Mouse (Mus musculus) intestine, embryonic 16.5 days (tissue): Measurements from ENCODE around the gene Sirt7. TPM values are rescaled to one million over a fixed set of nuclear protein-coding genes. Genes with fewer than 3 reads are reported as not detected.

ENCODE experiments used
- ATAC-seq: fragments of 200-750 bp; cut with Nextera tagmentation; 2 replicates; pipeline ENCODE4 v1.8.0; 2017; ENCODE audit warnings: moderate TSS enrichment, moderate library complexity
- H3K27ac ChIP-seq: fragments of 300-500 bp; sonication (generic); 2 replicates; pipeline ENCODE4 v1.5.1; 2014; ENCODE audit warnings: mild to moderate bottlenecking, low read length
- H3K27me3 ChIP-seq: fragments of 300-500 bp; sonication (generic); replicated peaks from 2 replicates; pipeline ENCODE4 v1.6.1; 2014; ENCODE audit warnings: low read length, control low read depth, mixed read lengths; ENCODE audit not compliant: control insufficient read depth, insufficient read depth
- H3K36me3 ChIP-seq: fragments of 300-500 bp; sonication (generic); 2 replicates; pipeline ENCODE4 v1.6.1; 2014; ENCODE audit warnings: low read length, control low read depth; ENCODE audit not compliant: control insufficient read depth, insufficient read depth
- H3K4me1 ChIP-seq: fragments of 300-500 bp; sonication (generic); 2 replicates; pipeline ENCODE4 v1.6.1; 2014; ENCODE audit warnings: low read length, control low read depth, mixed read lengths; ENCODE audit not compliant: control insufficient read depth, insufficient read depth
- H3K4me2 ChIP-seq: fragments of 300-500 bp; sonication (generic); 2 replicates; pipeline ENCODE4 v1.6.1; 2014; ENCODE audit warnings: low read depth, low read length, control low read depth
- H3K4me3 ChIP-seq: fragments of 300-500 bp; sonication (generic); 2 replicates; pipeline ENCODE4 v1.5.1; 2014; ENCODE audit warnings: mild to moderate bottlenecking, low read length
- H3K9ac ChIP-seq: fragments of 300-500 bp; sonication (generic); 2 replicates; pipeline ENCODE4 v1.6.1; 2014; ENCODE audit warnings: low read depth, low read length
- H3K9me3 ChIP-seq: fragments of 300-500 bp; sonication (generic); 2 replicates; pipeline ENCODE4 v1.6.1; 2016; ENCODE audit warnings: low read length, control low read depth; ENCODE audit not compliant: control insufficient read depth
- WGBS: fragments of 180-500 bp; shearing (Covaris S2); extraction: QIAGEN DNeasy Blood & Tissue Kit; methylation state at CpG from one replicate; pipeline ENCODE4 v1.1.7; 2014; 5-methylcytosine and 5-hydroxymethylcytosine counted together
- polyA plus RNA-seq: library from polyadenylated mRNA; unstranded; fragments of >200 nt; fragmentation: Nextera tagmentation; extraction: Ambion mirVana; gene quantifications from 2 replicates; pipeline ENCODE4 v1.2.1, GENCODE M21; 2015

The Sirt7 gene
- polyA plus RNA-seq, 1 experiment from 2014 or later: 47.7 TPM

DNA sequence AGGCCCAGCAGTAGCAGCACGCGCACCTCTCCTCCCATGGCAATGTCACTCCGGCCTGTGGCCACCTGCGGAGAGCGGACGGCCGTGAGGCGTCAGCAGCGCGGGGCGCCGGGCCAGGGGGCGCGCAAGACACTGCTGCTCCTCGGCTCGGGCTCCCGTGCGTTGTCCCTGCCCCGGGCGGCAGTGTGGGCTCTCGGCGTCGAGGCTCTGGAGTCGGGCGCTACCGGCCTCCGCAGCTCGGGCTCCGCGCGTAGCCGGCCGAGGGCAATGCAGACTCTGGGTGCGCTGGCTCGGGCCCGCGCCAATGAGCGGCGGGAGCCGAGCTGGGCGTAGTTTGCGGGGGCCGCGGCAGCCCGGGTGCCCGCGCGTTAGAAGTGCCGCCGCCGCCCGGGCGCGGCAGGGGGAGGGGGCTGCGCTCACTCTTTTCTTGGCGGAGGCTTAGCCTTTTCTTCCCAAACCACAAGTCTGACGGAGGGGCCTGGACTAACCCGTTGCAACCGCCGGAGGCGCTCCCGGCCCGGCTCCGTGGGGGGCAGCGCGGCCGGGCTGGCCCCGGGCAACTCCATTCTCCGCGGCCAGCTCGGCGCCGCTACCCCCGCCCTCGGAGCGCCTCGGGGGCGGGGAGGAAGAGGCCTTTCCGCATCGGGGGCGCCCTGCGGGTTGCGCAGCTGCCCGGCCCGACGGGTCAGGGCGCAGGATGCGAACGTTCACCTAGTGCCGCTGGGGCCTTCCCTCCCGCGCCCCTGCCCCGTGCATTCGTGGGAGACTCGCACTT, 35.4 kb upstream of the Sirt7 start:
- Histone ChIP-seq H3K4me2 (peak overlapping the region; percentile 87), H3K27ac (no peak overlapping the region), H3K4me1 (peaks cover 23% of the 10 kb centered on the region), H3K36me3 (no peaks in the 10 kb centered on the region), H3K9me3 (no peaks in the 10 kb centered on the region), H3K27me3 (peaks cover 78% of the 10 kb centered on the region), H3K4me3 (peak overlapping the region; percentile 49), H3K9ac (peak overlapping the region; percentile 48)
- peak; percentile 56; the same call in 1 of the 2 replicates for ATAC-seq
- WGBS: under 1% methylated on average over 81 of the region's 95 CpGs

DNA sequence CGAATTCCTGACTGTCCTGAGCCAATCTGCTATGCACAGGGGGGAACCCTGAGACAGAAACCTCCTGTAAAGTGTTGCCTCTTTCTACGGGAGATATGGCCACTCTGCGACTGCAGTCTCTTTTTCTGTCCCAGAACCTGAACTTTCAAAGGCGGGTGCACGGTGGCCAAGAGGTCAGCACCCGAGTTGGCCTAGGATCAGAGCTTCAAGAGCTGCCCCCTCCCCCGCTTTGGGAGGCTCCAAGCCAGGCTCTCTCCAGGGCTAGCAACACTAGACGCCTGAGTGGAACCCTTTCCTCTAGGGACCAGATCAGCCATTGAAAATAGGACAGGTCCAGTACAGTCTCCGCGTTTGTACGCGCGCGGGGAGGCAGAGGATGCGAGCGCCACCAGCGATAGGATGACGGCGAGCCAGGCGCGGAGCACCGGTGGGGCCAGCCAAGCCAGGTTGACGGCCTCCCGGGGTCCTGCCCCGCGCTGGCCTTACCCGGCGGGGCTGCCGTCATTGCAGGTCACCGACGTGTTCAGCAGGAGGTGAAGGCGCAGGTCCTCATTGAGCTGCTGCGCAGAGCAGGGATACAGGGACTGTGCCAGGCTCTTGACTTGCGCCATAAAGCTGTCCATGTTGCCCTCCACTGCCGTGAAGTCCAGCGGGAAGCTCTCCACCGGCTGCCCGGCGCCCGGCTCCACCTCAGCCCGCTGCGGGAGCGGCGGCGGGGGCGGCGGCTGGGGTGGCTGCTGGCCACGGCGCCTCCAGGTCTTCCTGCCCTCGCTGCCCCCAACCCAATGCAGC, 34.7 kb upstream of the Sirt7 start:
- 2% methylated on average over 39 of the region's 50 CpGs for WGBS
- Histone ChIP-seq H3K27me3 (peaks cover 75% of the 10 kb centered on the region), H3K4me2 (peak overlapping the region; percentile 87), H3K36me3 (no peaks in the 10 kb centered on the region), H3K27ac (no peak overlapping the region), H3K4me1 (peaks cover 23% of the 10 kb centered on the region), H3K4me3 (peak overlapping the region; percentile 49), H3K9ac (peak overlapping the region; percentile 48), H3K9me3 (no peaks in the 10 kb centered on the region)
- ATAC-seq: 0 out of 2 replicates have a peak, but pooled peaks have one; percentile 19

DNA sequence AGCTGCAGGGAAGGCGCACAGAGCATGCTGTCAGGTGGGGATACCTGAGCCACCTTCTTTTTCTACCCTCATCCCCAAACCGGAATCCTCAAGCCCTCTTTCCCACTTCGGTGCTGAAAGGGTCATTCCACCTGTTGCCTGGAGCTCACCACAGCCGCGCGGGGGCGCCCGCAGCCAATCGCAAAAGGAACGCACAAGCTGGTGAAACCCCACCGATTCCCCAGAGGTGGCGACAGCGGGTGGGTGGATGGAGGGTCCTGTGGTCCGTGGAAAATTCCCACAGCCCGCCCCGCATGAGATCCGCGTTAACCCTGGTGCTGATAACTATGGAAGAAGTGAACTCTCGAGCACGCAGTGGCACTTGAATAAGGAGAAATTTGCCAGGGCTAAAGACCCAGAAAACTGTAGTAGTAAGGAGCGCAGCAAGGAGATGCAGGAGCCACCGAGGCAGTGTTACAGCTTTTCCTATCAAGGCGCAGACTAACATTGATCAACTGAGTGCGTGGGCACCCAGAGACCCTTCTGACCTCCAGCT, 33.9 kb upstream of the Sirt7 start:
- ATAC-seq: no peak
- H3K4me3 ChIP-seq: no peak overlapping the region
- no peaks in the 10 kb centered on the region for H3K9me3 ChIP-seq
- 0 out of 2 replicates have a peak overlapping the region, but pooled peaks have one; percentile 33 for H3K4me2 ChIP-seq
- no peaks in the 10 kb centered on the region for H3K36me3 ChIP-seq
- peaks cover 23% of the 10 kb centered on the region for H3K4me1 ChIP-seq
- H3K27ac ChIP-seq: no peak overlapping the region
- H3K27me3 ChIP-seq: peaks cover 73% of the 10 kb centered on the region
- 2% methylated on average over 24 of the region's 24 CpGs for WGBS
- no peak overlapping the region for H3K9ac ChIP-seq

DNA sequence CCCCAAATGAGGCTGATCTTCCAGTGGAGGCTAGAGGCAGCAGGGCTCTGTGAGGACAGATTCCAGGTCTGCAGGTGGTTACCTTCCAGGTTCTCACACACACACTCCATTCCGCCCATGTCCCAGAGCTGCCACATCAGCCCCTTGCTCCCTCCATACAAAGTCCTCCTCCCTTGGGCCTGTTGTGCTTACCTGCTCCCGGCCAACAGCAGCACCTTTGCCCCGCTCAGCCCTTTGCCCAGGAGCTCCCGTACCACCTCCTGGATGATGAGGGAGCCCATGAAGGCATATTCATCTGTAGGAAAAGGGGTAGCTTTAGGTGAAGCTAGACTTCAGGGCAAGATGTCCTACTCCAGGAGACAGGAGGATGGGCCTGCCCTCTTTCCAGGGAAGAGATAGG, 32.3 kb upstream of the Sirt7 start:
- Histone ChIP-seq H3K4me1 (peaks cover 23% of the 10 kb centered on the region), H3K27ac (no peak overlapping the region), H3K9ac (no peak overlapping the region), H3K36me3 (no peaks in the 10 kb centered on the region), H3K9me3 (no peaks in the 10 kb centered on the region), H3K4me3 (no peak overlapping the region), H3K27me3 (peaks cover 59% of the 10 kb centered on the region), H3K4me2 (no peak overlapping the region)
- 80% methylated on average over 4 of the region's 4 CpGs for WGBS
- no peak for ATAC-seq

DNA sequence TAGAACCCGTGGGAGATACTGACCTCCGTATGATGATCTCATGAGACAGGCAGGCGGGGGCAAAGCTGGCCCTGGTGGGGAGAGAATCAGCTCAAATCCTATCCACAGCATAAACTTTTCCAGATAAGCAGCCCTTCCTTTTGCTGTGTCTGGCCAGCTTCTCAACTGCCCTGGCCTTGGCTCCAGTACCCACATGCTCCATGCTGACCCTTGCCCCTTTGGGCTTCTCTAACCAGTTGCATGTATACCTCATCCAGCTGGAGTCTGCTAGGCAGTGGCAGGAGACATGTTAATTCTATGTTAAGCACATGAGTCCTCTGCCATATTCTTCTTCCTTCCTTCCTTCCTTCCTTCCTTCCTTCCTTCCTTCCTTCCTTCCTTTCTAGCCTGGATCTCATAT, 29.7 kb upstream of the Sirt7 start:
- Histone ChIP-seq H3K4me1 (peaks cover 8% of the 10 kb centered on the region), H3K4me2 (no peak overlapping the region), H3K9ac (no peak overlapping the region), H3K27ac (no peak overlapping the region), H3K4me3 (no peak overlapping the region), H3K9me3 (no peaks in the 10 kb centered on the region), H3K36me3 (no peaks in the 10 kb centered on the region), H3K27me3 (peaks cover 33% of the 10 kb centered on the region)
- 76% methylated on average over 3 of the region's 3 CpGs for WGBS
- no peak for ATAC-seq

DNA sequence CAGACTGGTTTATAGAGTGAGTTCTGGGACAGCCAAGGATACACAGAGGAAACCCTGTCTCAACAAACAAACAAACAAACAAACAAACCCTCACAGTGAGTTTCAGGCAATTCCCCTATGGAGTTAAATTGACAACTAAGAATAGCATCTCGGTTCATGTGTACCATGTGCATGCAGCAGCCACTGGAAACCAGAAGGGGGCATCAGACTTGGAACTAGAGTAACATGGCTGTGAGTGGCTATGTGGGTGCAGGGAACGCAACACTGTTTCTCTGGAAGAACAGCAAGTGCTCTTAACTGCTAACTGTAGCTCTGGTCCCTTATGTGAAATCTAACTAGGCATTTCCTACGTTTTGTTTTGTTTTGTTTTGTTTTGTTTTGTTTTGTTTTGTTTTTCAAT, 26.8 kb upstream of the Sirt7 start:
- peaks cover 14% of the 10 kb centered on the region for H3K27me3 ChIP-seq
- no peak overlapping the region for H3K27ac ChIP-seq
- WGBS: 64% methylated on average over 3 of the region's 3 CpGs
- no peak overlapping the region for H3K4me3 ChIP-seq
- H3K36me3 ChIP-seq: no peaks in the 10 kb centered on the region
- H3K9me3 ChIP-seq: no peaks in the 10 kb centered on the region
- H3K4me2 ChIP-seq: no peak overlapping the region
- no peak for ATAC-seq
- no peak overlapping the region for H3K9ac ChIP-seq
- peaks cover 6% of the 10 kb centered on the region; the same call in 1 of the 2 replicates for H3K4me1 ChIP-seq

DNA sequence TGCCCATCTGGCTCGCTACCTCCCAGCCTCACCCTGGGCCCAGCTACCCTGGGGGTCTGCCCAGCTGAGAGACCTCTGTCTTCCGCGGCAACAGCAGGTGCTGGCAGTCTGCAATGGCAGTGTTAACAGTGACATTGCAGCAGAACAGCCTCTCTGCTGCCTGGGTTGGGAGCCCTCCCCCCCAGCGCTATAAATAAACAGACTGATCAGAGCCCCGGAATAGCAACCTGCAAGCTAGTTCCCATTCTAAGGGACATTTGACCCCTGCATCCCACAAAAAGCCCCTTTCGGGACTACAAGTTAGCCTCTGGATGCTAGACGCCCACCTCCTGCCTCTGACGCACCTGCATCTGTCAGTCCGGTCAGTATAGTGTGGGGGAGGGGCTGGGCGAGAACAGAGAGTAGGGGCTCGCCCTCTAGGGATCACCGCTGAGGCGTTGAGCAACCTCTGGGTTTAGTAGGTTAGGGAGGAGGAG, 23.0 kb upstream of the Sirt7 start, which contains the start of gene Myadml2:
Gene Myadml2, minus strand, starts transcription at position 158 of the 476 bp plus-strand sequence.
- H3K4me3 ChIP-seq: peak within 1 kb of the TSS; percentile 26
- 6% methylated on average over 13 of the region's 13 CpGs for WGBS
- no peaks in the 10 kb centered on the region for H3K36me3 ChIP-seq
- H3K9ac ChIP-seq: peak within 1 kb of the TSS; percentile 48
- H3K9me3 ChIP-seq: no peaks in the 10 kb centered on the region
- no peak for ATAC-seq
- H3K27ac ChIP-seq: no peak within 1 kb of the TSS
- H3K4me2 ChIP-seq: peak within 1 kb of the TSS; percentile 48
- peaks cover 7% of the 10 kb centered on the region for H3K27me3 ChIP-seq
- peaks cover 11% of the 10 kb centered on the region for H3K4me1 ChIP-seq

DNA sequence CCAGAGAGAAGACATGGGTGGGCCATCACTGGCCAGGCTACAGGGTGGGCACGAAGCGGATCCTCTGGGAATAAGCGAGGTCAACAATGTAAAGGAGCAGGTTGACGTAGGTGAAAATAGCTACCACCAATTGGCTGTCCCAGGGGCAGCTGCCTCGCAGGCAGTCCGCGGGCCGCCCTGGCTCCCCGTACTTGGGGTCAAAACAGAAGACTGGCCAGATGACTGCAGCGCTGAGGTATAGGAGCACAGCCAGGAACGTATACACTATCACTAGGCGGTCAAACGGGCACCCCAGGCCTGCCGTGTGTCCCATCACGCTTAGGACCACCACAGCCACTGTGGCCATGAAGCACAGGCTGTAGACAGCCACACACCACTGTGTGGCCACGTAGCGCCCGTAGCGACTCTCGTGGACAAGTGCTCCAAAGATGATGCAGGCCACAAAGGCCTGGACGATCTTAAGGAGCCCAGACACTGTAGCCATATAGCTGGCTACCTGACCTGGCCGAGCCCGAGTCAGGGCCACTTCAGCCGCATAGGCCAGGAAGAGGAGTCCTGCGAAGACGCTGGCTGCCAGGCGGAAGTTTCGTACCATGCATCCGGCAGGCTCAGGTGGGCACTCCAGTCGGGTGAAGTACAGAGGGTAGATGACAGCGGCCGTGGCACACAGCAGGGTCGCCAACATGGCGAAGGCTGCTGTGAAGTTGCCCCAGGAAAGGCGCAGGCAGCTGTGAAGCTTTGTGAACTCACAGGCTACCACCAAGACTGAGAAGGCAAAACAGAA, 22.2 kb upstream of the Sirt7 start:
- H3K4me1 ChIP-seq: peaks cover 17% of the 10 kb centered on the region
- 79% methylated on average over 35 of the region's 35 CpGs for WGBS
- ATAC-seq: no peak
- H3K9me3 ChIP-seq: no peaks in the 10 kb centered on the region
- H3K27ac ChIP-seq: no peak overlapping the region
- H3K4me3 ChIP-seq: no peak overlapping the region
- no peak overlapping the region for H3K4me2 ChIP-seq
- H3K9ac ChIP-seq: peak overlapping the region; percentile 48; the same call in 1 of the 2 replicates
- H3K36me3 ChIP-seq: no peaks in the 10 kb centered on the region
- peaks cover 7% of the 10 kb centered on the region for H3K27me3 ChIP-seq
